8 mouse cellular contexts compared by ENCODE assay signal in the genomic region with DNA sequence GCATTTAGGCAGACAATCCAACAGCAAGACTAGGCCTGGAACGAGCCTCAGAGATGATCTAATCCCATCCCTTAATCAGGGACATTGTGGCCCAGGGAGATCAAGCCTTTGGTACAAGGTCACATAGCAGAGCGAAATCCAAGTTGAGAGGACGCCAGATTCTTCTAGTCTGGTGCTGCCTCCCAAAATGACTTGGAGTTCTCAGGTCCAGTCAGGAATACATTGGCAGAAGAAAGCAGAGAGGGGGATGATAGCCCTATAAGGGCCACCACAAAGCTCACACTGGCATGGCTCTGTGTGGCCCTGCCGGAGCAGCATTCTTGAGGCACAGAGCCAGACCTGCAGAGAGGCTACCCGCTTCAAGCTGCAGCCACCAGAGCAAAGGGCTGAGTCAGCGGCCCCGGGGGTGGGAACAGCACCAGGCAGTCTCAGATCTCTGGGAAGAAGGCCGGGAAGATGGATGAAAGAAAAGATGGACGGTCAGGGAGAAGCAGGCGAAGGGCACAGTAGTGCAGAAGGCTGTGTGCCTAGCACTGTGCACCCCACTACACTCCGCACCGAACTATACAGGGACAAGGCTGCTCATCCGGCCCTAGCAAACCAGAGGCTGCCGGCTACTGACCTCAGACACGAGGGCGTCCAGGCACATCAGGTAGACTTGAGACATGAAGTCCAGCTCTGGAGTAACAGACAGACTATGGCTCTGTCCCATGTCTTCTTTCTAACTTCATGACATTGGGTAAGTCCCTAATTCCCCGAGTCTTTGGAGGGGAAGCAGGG. TPM values are rescaled to one million over a fixed set of nuclear protein-coding genes. Genes with fewer than 3 reads are reported as not detected.
DNase-seq lines count a peak whose midpoint lies in the region; ATAC-seq and TF ChIP-seq lines count a peak whose summit lies in the region.

A gene (minus strand): TSS at position 746 of the 780 bp plus-strand sequence.

- peak within 1 kb of the TSS; percentile 69 for H3K9ac ChIP-seq in forebrain, embryonic 11.5 days (ENCODE audit: low read length)
- H3K9ac ChIP-seq in limb, embryonic 11.5 days (ENCODE audit: low read length): peak within 1 kb of the TSS; percentile 47
- peak within 1 kb of the TSS; percentile 48 for H3K9ac ChIP-seq in midbrain, postnatal 0 days (replicated peaks; ENCODE audit: low read length, poor library complexity, severe bottlenecking)

- intact Hi-C loops in heart, postnatal 25 days (cut with DNase I): loop anchor here (1.0 to 5.0 kb wide), 3 partner anchors 17 to 354 kb away; no protein-coding TSS in a partner anchor

- H3K4me1 ChIP-seq in forebrain, embryonic 11.5 days (replicated peaks; ENCODE audit: control insufficient read depth, insufficient read depth, low read length): peaks cover 9% of the 10 kb centered on the region; the same call in 1 of the 2 replicates
- H3K4me1 ChIP-seq in limb, embryonic 11.5 days (ENCODE audit: control insufficient read depth, insufficient read depth, low read length): peaks cover 15% of the 10 kb centered on the region
- H3K4me1 ChIP-seq in midbrain, postnatal 0 days (ENCODE audit: insufficient read depth, low read length): peaks cover 12% of the 10 kb centered on the region; the same call in 1 of the 2 replicates

- 71% methylated on average over 17 of the region's 17 CpGs for WGBS in forebrain, embryonic 11.5 days
- 71% methylated on average over 17 of the region's 17 CpGs for WGBS in limb, embryonic 11.5 days
- 75% methylated on average over 17 of the region's 17 CpGs for WGBS in midbrain, postnatal 0 days

- H3K27ac ChIP-seq in forebrain, embryonic 11.5 days (ENCODE audit: low read depth, low read length): no peak within 1 kb of the TSS
- peak within 1 kb of the TSS; percentile 71; the same call in 1 of the 2 replicates for H3K27ac ChIP-seq in limb, embryonic 11.5 days (replicated peaks; ENCODE audit: low read depth, low read length)
- peak within 1 kb of the TSS; percentile 70 for H3K27ac ChIP-seq in midbrain, postnatal 0 days (ENCODE audit: low read depth, low read length)

- peak within 1 kb of the TSS; percentile 63 for H3K4me2 ChIP-seq in forebrain, embryonic 11.5 days (ENCODE audit: low read depth, low read length, severe bottlenecking)
- peak within 1 kb of the TSS; percentile 47 for H3K4me2 ChIP-seq in limb, embryonic 11.5 days (ENCODE audit: low read depth, severe bottlenecking)
- H3K4me2 ChIP-seq in midbrain, postnatal 0 days (ENCODE audit: low read depth, low read length, poor library complexity, severe bottlenecking): peak within 1 kb of the TSS; percentile 52

- no peaks in the 10 kb centered on the region for H3K36me3 ChIP-seq in forebrain, embryonic 11.5 days (ENCODE audit: control insufficient read depth, insufficient read depth, low read length)
- no peaks in the 10 kb centered on the region for H3K36me3 ChIP-seq in limb, embryonic 11.5 days (ENCODE audit: control insufficient read depth, insufficient read depth, low read length)
- no peaks in the 10 kb centered on the region for H3K36me3 ChIP-seq in midbrain, postnatal 0 days (ENCODE audit: insufficient read depth, low read length)

- no peak for TF ChIP-seq CTCF in midbrain, postnatal 0 days (IDR thresholded peaks at IDR 0.05)

- peak; percentile 91 for DNase-seq in adrenal gland, adult 2 months
- DNase-seq in forebrain, embryonic 11.5 days (ENCODE audit: low spot score): no peak
- DNase-seq in heart, postnatal 25 days (ENCODE audit: low spot score): peak; percentile 58
- DNase-seq in limb, embryonic 11.5 days (ENCODE audit: low spot score): no peak
- no peak for DNase-seq in midbrain, postnatal 0 days (ENCODE audit: low spot score)
- no peak for DNase-seq in T-cell, adult 2 months (ENCODE audit: low spot score)
- DNase-seq in right cerebral cortex, adult 2 months (ENCODE audit: low spot score in 2 of 2): no peak

- ATAC-seq in CD4-positive, CD25-positive, alpha-beta regulatory T cell, adult 4 months: no peak
- ATAC-seq in forebrain, embryonic 11.5 days (replicated peaks; ENCODE audit: low FRiP score): no peak
- ATAC-seq in limb, embryonic 11.5 days (ENCODE audit: insufficient number of reproducible peaks, low FRiP score, low TSS enrichment, low read depth): no peak
- ATAC-seq in midbrain, postnatal 0 days (ENCODE audit: low FRiP score): no peak

- H3K9me3 ChIP-seq in forebrain, embryonic 11.5 days (ENCODE audit: control insufficient read depth, low read length): no peaks in the 10 kb centered on the region
- no peaks in the 10 kb centered on the region for H3K9me3 ChIP-seq in limb, embryonic 11.5 days (ENCODE audit: control insufficient read depth, low read length)
- no peaks in the 10 kb centered on the region for H3K9me3 ChIP-seq in midbrain, postnatal 0 days (ENCODE audit: low read length)

- H3K4me3 ChIP-seq in forebrain, embryonic 11.5 days (ENCODE audit: low read depth, low read length): peak within 1 kb of the TSS; percentile 28
- H3K4me3 ChIP-seq in limb, embryonic 11.5 days (ENCODE audit: low read depth, low read length): peak within 1 kb of the TSS; percentile 24
- no peak within 1 kb of the TSS for H3K4me3 ChIP-seq in midbrain, postnatal 0 days (ENCODE audit: low read depth, low read length)

- no peaks in the 10 kb centered on the region; the same call in 1 of the 2 replicates for H3K27me3 ChIP-seq in forebrain, embryonic 11.5 days (ENCODE audit: control insufficient read depth, insufficient read depth, low read length)
- no peaks in the 10 kb centered on the region for H3K27me3 ChIP-seq in limb, embryonic 11.5 days (ENCODE audit: control insufficient read depth, insufficient read depth, low read length)
- H3K27me3 ChIP-seq in midbrain, postnatal 0 days (ENCODE audit: insufficient read depth, low read length): no peaks in the 10 kb centered on the region

RNA-seq across cellular contexts. Expression of the gene that starts here (rescaled TPM):
- polyA plus RNA-seq in CD4-positive, CD25-positive, alpha-beta regulatory T cell, adult 4 months (2017; shearing (Covaris generic)): 10 to 100 TPM; 10.2 to 14.3 TPM
- total RNA-seq in adrenal gland, adult 2 months (2021): 10 to 100 TPM; 16.9 to 30.1 TPM
- 63.2 and 92.2 TPM in 2 replicates for polyA plus RNA-seq in adrenal gland, adult 2 months (2012; rRNA removed)
- polyA plus RNA-seq in forebrain, embryonic 11.5 days (2014; fragmentation: Nextera tagmentation; extraction: Ambion mirVana): 10.0 and 12.1 TPM in 2 replicates
- total RNA-seq in heart, postnatal 25 days (2021): 10 to 100 TPM; 56.6 to 59.4 TPM
- polyA plus RNA-seq in limb, embryonic 11.5 days (2014; fragmentation: Nextera tagmentation; extraction: Ambion mirVana): 17.5 and 18.9 TPM in 2 replicates
- total RNA-seq in midbrain, postnatal 0 days (2014; rRNA removed): 2.4 and 2.7 TPM in 2 replicates
- polyA plus RNA-seq in midbrain, postnatal 0 days (2015; fragmentation: Nextera tagmentation; extraction: Ambion mirVana): 8.6 and 10.4 TPM in 2 replicates

Comparison
In these comparisons a context has a peak if more than half of its experiments do, and no peak if none do; other contexts are left out.
1. DNase-seq: peak in adrenal gland, adult 2 months (single experiment) and heart, postnatal 25 days (single experiment); none in forebrain, embryonic 11.5 days (single experiment), limb, embryonic 11.5 days (single experiment), midbrain, postnatal 0 days (single experiment), T-cell, adult 2 months (single experiment) and right cerebral cortex, adult 2 months (0 of 2).
2. Peak in every context shown above with its lines, with median percentiles within 50 percentile points of each other: H3K4me2 ChIP-seq and H3K9ac ChIP-seq.